In the genomic region with DNA sequence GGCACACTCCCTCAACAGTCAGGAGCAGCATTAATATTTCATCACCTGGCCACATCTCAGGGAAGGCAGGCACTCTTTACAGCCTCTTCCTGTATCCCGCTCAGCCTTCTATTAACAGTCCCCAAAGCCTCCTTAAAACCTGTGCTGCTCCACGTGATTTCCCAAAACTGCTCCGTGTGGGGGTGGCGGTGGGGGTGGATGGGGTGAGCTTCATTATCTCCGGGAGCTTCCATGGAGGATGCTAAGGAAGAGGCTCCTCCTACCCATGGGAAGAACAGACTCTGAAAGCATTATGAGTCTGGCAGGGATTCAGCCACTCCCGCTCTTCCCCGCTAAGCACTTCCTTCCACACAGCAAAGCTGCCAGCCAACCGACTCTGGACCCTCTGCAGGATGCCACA, we compare ENCODE assay signal across 8 mouse cellular contexts.
A peak's percentile ranks its signal among the peaks of the same experiment; 100 is the strongest.
DNase-seq lines count a peak whose midpoint lies in the region; ATAC-seq and TF ChIP-seq lines count a peak whose summit lies in the region.

No protein-coding gene starts in this region.

- H3K9ac ChIP-seq in hindbrain, postnatal 0 days (replicated peaks; ENCODE audit: low read length), result no peak overlapping the region
- H3K9ac ChIP-seq in neural tube, embryonic 13.5 days, result peak overlapping the region; percentile 52; the same call in 1 of the 2 replicates

- ATAC-seq in hindbrain, postnatal 0 days, result peak; percentile 68
- ATAC-seq in neural tube, embryonic 13.5 days (ENCODE audit: low read depth), result peak; percentile 52

- peak overlapping the region; percentile 22; the same call in 1 of the 2 replicates for H3K27ac ChIP-seq in cerebellum, adult 2 months (ENCODE audit: insufficient read depth, low read length)
- H3K27ac ChIP-seq in hindbrain, postnatal 0 days, result no peak overlapping the region; the same call in 1 of the 2 replicates
- peak overlapping the region; percentile 78 for H3K27ac ChIP-seq in neural tube, embryonic 13.5 days (replicated peaks)

- no peaks in the 10 kb centered on the region for H3K27me3 ChIP-seq in cerebellum, adult 2 months (ENCODE audit: control insufficient read depth, insufficient read depth, low read length)
- H3K27me3 ChIP-seq in hindbrain, postnatal 0 days (ENCODE audit: insufficient read depth, low read length), result no peaks in the 10 kb centered on the region
- H3K27me3 ChIP-seq in neural tube, embryonic 13.5 days, result no peaks in the 10 kb centered on the region

- peak overlapping the region; percentile 44 for H3K4me2 ChIP-seq in hindbrain, postnatal 0 days (ENCODE audit: low read depth, low read length)
- peak overlapping the region; percentile 36 for H3K4me2 ChIP-seq in neural tube, embryonic 13.5 days

- TF ChIP-seq CTCF in cerebellum, adult 2 months (IDR thresholded peaks at IDR 0.05; ENCODE audit: borderline replicate concordance, insufficient read depth, low read depth, low read length), result no peak
- TF ChIP-seq CTCF in hindbrain, postnatal 0 days (IDR thresholded peaks at IDR 0.05; ENCODE audit: low read depth), result no peak

- TF ChIP-seq POLR2A in cerebellum, adult 2 months (IDR thresholded peaks at IDR 0.05; ENCODE audit: borderline replicate concordance, insufficient read depth, low read length), result no peak

- H3K36me3 ChIP-seq in hindbrain, postnatal 0 days (ENCODE audit: insufficient read depth, low read length), result no peaks in the 10 kb centered on the region
- H3K36me3 ChIP-seq in neural tube, embryonic 13.5 days, result no peaks in the 10 kb centered on the region

- WGBS in cerebellum, adult 2 months, result 4% methylated on average over 8 of the region's 8 CpGs
- 14% methylated on average over 8 of the region's 8 CpGs for WGBS in hindbrain, postnatal 0 days
- 15% methylated on average over 8 of the region's 8 CpGs for WGBS in neural tube, embryonic 13.5 days

- H3K4me1 ChIP-seq in cerebellum, adult 2 months (ENCODE audit: control insufficient read depth, insufficient read depth, low read length), result peaks cover 19% of the 10 kb centered on the region
- H3K4me1 ChIP-seq in hindbrain, postnatal 0 days (ENCODE audit: insufficient read depth, low read length), result no peaks in the 10 kb centered on the region
- peaks cover 38% of the 10 kb centered on the region for H3K4me1 ChIP-seq in neural tube, embryonic 13.5 days (replicated peaks)

- no peaks in the 10 kb centered on the region for H3K9me3 ChIP-seq in hindbrain, postnatal 0 days (ENCODE audit: low read length)
- no peaks in the 10 kb centered on the region for H3K9me3 ChIP-seq in neural tube, embryonic 13.5 days

- H3K4me3 ChIP-seq in cerebellum, adult 2 months (replicated peaks; ENCODE audit: insufficient read depth, low read depth, low read length), result peak overlapping the region; percentile 39
- no peak overlapping the region for H3K4me3 ChIP-seq in hindbrain, postnatal 0 days (ENCODE audit: low read length)
- H3K4me3 ChIP-seq in neural tube, embryonic 13.5 days, result no peak overlapping the region

- peak; percentile 21 for DNase-seq in kidney, postnatal 14 days
- no peak for DNase-seq in kidney, adult 8-10 months
- peak; percentile 53 to 73 for DNase-seq in cerebellum, adult 2 months
- DNase-seq in hindbrain, postnatal 0 days (ENCODE audit: low spot score), result peak; percentile 71
- no peak for DNase-seq in gastrocnemius, adult 8-10 months (ENCODE audit: low spot score in 2 of 2)
- DNase-seq in embryo, embryonic 10 days (ENCODE audit: low spot score), result no peak
- DNase-seq in yolk sac, embryonic 10.5 days (ENCODE audit: low spot score), result no peak

Comparison
In these comparisons a context has a peak if more than half of its experiments do, and no peak if none do; other contexts are left out.
1. DNase-seq: peak in kidney, postnatal 14 days (single experiment), cerebellum, adult 2 months (2 of 2) and hindbrain, postnatal 0 days (single experiment); none in kidney, adult 8-10 months (0 of 2), gastrocnemius, adult 8-10 months (0 of 2), embryo, embryonic 10 days (single experiment) and yolk sac, embryonic 10.5 days (single experiment).